Mouse (Mus musculus): ENCODE measurements around the gene Slc29a4. TPM values are rescaled to one million over a fixed set of nuclear protein-coding genes. Genes with fewer than 3 reads are reported as not detected.

Slc29a4 gene
- polyA plus RNA-seq, 1 experiment = not detected

DNA sequence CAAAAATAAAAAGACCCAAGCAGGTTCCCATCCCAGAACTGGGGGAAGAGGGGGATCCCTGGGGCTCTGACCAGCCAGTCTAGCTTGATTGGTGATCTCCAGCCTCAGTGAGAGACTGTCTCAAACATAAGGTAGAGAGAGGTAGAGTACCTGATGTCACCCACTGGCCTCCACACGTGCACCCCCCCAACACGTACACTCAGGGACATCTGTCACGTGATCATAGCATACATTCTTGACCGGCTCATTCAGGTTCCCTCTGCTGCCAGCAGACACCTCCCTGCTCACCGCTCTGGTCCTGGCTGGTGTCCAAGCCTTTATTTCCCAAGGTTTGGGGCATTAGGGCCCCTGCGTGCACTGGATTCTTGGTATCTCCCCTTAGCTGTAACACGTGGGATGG, 17.1 kb downstream of the Slc29a4 start:
- no peaks in the 10 kb centered on the region for H3K4me1 ChIP-seq (ENCODE audit: control insufficient read depth, insufficient read depth, low read length)
- H3K4me3 ChIP-seq (ENCODE audit: insufficient read depth, low read length) = no peak overlapping the region
- H3K27ac ChIP-seq (ENCODE audit: insufficient read depth, low read depth, low read length) = no peak overlapping the region
- TF ChIP-seq CTCF (IDR thresholded peaks at IDR 0.05; ENCODE audit: low read depth, low read length) (no peak), POLR2A (IDR thresholded peaks at IDR 0.05; ENCODE audit: borderline replicate concordance, low read depth, low read length) (no peak)

DNA sequence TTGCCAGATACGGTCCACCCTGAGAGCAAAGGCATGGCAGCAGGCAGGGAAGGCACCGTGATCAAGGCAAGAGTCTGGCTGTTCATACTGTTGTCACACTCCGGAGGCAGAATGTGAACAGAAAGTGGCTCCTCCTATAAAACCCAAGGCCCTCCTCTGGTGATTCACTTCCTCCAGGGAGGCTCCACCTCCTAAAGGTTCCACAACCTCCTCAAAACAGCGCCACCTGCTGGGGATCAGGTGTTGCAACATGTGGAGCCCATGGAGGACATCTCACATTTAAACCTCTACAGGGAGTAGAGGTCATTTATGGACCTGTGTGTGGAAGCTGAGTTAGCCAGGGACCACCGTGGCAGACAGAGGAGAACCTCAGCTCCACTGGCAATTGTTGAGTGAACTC, 20.1 kb downstream of the Slc29a4 start:
- Histone ChIP-seq H3K27ac (ENCODE audit: insufficient read depth, low read depth, low read length) (no peak overlapping the region), H3K4me3 (ENCODE audit: insufficient read depth, low read length) (no peak overlapping the region), H3K4me1 (ENCODE audit: control insufficient read depth, insufficient read depth, low read length) (no peaks in the 10 kb centered on the region)
- TF ChIP-seq POLR2A (IDR thresholded peaks at IDR 0.05; ENCODE audit: borderline replicate concordance, low read depth, low read length) = no peak
- no peak for TF ChIP-seq CTCF (IDR thresholded peaks at IDR 0.05; ENCODE audit: low read depth, low read length)

DNA sequence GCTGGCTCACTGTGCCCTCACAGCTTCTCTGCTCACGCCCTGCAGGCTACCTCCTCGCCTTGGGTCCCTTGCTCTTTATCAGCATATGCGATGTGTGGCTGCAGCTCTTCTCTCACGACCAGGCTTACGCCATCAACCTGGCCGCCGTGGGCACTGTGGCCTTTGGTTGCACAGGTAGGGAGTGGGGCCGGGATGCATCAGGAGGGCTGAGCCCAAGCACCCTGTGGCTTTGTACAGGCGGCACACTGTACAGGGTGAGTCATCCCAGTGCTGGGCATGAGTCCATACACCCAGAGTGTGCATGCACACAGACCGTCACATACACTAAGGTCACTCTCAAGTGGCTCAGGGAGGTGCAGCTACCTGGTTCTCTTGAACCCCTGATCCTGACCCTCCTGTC, 21.7 kb downstream of the Slc29a4 start:
- no peak overlapping the region for H3K4me3 ChIP-seq (ENCODE audit: insufficient read depth, low read length)
- no peak overlapping the region for H3K27ac ChIP-seq (ENCODE audit: insufficient read depth, low read depth, low read length)
- no peaks in the 10 kb centered on the region for H3K4me1 ChIP-seq (ENCODE audit: control insufficient read depth, insufficient read depth, low read length)
- no peak for TF ChIP-seq CTCF (IDR thresholded peaks at IDR 0.05; ENCODE audit: low read depth, low read length)
- TF ChIP-seq POLR2A (IDR thresholded peaks at IDR 0.05; ENCODE audit: borderline replicate concordance, low read depth, low read length) = no peak

DNA sequence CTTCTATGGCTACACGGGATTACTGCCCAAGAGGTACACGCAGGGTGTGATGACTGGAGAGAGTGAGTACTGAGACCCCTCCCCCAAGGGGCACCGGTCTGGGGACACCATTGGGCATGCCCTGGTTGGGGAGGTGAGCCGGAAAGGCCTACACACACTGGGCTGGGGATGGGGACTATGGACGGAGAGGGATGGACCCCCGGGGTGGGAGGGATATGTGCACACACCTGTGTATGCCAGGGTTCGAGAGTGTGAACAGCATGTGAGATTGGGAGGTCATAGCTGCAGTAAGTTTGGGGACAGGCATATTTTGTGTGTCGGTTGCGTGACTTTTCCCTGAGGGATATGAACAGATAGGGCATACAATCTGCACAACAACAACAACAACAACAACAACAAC, 22.7 kb downstream of the Slc29a4 start:
- no peak overlapping the region for H3K27ac ChIP-seq (ENCODE audit: insufficient read depth, low read depth, low read length)
- H3K4me3 ChIP-seq (ENCODE audit: insufficient read depth, low read length) = no peak overlapping the region
- TF ChIP-seq POLR2A (IDR thresholded peaks at IDR 0.05; ENCODE audit: borderline replicate concordance, low read depth, low read length) (no peak), CTCF (IDR thresholded peaks at IDR 0.05; ENCODE audit: low read depth, low read length) (no peak)
- H3K4me1 ChIP-seq (ENCODE audit: control insufficient read depth, insufficient read depth, low read length) = no peaks in the 10 kb centered on the region

DNA sequence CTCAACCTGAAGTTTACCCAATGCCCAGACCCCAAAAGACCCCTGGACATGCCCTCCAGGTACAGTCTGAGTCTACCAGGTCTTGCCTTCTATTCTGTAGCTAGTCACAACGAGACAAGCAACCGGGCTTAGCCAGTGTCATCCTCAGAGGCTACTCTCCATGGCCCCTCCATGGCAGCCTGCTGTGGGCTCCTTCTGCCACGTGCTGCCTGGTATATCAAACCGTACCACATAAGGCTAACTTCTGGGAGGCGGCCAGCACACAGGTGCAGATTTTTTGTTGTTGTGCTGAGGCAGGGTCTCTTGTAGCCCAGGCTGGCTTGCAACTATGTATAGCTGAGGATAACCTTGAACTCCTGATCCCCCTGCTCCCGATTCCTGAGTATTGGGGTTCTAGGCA, 23.7 kb downstream of the Slc29a4 start:
- Histone ChIP-seq H3K27ac (ENCODE audit: insufficient read depth, low read depth, low read length) (no peak overlapping the region), H3K4me1 (ENCODE audit: control insufficient read depth, insufficient read depth, low read length) (no peaks in the 10 kb centered on the region)
- TF ChIP-seq CTCF (IDR thresholded peaks at IDR 0.05; ENCODE audit: low read depth, low read length) (no peak), POLR2A (IDR thresholded peaks at IDR 0.05; ENCODE audit: borderline replicate concordance, low read depth, low read length) (no peak)

DNA sequence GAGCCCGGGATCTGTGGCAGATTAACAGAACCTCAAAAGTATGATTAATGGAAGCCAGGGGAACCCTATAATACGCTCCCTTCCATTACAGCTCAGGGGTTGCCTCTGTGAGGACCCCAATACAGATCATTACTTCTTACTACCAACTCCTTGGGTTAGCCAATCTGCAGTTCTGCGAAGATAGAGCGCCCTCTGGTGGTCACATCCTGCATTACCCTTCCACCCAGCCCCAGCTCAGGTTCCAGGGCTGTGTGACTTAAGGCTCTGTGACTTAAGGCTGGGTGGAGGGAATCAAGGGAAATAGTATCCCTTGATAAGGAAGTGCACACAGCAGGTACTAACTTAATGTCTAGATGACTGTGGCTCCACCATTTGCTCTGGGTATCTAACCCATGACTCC, 25.7 kb downstream of the Slc29a4 start:
- Histone ChIP-seq H3K4me3 (ENCODE audit: insufficient read depth, low read length) (no peak overlapping the region), H3K4me1 (ENCODE audit: control insufficient read depth, insufficient read depth, low read length) (no peaks in the 10 kb centered on the region), H3K27ac (ENCODE audit: insufficient read depth, low read depth, low read length) (no peak overlapping the region)
- TF ChIP-seq CTCF (IDR thresholded peaks at IDR 0.05; ENCODE audit: low read depth, low read length) = peak; percentile 87
- no peak for TF ChIP-seq POLR2A (IDR thresholded peaks at IDR 0.05; ENCODE audit: borderline replicate concordance, low read depth, low read length)

More for the DNA sequence above, 23.7 kb downstream of the Slc29a4 start:
- H3K4me3 ChIP-seq (ENCODE audit: insufficient read depth, low read length) = no peak overlapping the region

DNA sequence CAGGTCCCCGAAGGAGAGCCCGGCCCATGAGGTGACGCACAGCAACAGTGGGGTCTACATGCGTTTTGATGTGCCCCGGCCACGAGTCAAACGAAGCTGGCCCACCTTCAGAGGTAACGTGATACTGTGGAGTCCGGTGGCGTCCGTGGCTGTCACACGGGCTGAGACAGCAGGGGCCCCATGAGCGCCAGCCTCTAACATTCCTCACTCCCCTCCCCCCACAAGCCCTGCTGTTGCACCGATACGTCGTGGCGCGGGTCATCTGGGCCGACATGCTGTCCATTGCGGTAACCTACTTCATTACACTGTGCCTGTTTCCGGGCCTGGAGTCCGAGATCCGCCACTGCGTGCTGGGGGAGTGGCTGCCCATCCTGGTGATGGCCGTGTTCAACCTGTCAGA, 26.2 kb downstream of the Slc29a4 start:
- Histone ChIP-seq H3K4me1 (ENCODE audit: control insufficient read depth, insufficient read depth, low read length) (no peaks in the 10 kb centered on the region), H3K4me3 (ENCODE audit: insufficient read depth, low read length) (no peak overlapping the region), H3K27ac (ENCODE audit: insufficient read depth, low read depth, low read length) (no peak overlapping the region)
- no peak for TF ChIP-seq POLR2A (IDR thresholded peaks at IDR 0.05; ENCODE audit: borderline replicate concordance, low read depth, low read length)

DNA sequence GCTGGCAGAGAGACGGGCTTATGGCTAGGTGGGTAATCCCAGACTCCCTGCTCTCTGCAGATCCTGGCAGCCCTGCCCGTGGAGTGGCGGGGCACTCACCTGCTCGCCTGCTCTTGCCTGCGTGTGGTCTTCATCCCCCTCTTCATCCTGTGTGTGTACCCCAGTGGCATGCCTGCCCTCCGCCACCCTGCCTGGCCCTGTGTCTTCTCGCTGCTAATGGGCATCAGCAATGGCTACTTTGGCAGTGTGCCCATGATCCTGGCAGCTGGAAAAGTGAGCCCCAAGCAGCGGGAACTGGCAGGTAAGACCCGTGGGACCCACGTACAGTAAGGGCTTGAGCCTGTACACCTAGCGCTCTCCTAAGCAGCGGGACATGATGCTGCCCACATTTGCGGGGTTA, 27.6 kb downstream of the Slc29a4 start:
- Histone ChIP-seq H3K4me3 (ENCODE audit: insufficient read depth, low read length) (no peak overlapping the region), H3K27ac (ENCODE audit: insufficient read depth, low read depth, low read length) (no peak overlapping the region), H3K4me1 (ENCODE audit: control insufficient read depth, insufficient read depth, low read length) (no peaks in the 10 kb centered on the region)
- TF ChIP-seq CTCF (IDR thresholded peaks at IDR 0.05; ENCODE audit: low read depth, low read length) = no peak
- TF ChIP-seq POLR2A (IDR thresholded peaks at IDR 0.05; ENCODE audit: borderline replicate concordance, low read depth, low read length) = no peak

DNA sequence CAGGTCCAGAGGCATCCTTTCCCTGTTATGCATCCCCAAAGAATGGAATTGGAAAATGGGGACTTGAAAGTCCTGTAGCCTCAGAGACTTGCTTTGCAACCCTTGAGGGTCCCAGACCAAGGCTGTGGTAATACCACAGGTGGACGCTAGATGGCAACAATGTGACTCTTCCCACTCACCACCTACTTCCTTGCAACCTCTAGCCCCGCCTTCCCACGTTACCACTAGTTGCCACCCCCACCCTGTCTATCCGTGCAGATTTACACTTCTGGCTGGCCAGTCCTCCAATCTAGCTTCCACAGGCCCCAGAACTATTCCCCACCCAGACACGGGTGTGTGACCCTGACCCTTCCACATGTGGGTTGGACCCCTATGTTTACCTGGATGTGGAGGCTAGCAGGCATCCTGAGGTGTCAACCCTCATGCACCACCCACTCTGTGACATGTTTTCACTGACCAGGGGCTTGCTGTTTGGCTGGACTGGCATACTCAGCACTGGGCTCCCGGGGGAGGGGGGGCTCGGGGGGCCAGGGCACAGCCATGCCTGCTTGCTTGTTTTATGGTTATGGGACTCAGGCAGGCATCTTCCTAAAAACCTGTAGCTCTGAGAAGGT, 31.3 kb downstream of the Slc29a4 start:
- no peak overlapping the region for H3K4me3 ChIP-seq (ENCODE audit: insufficient read depth, low read length)
- no peak overlapping the region for H3K27ac ChIP-seq (ENCODE audit: insufficient read depth, low read depth, low read length)
- peak; percentile 64 for TF ChIP-seq CTCF (IDR thresholded peaks at IDR 0.05; ENCODE audit: low read depth, low read length)
- no peak for TF ChIP-seq POLR2A (IDR thresholded peaks at IDR 0.05; ENCODE audit: borderline replicate concordance, low read depth, low read length)
- no peaks in the 10 kb centered on the region for H3K4me1 ChIP-seq (ENCODE audit: control insufficient read depth, insufficient read depth, low read length)

DNA sequence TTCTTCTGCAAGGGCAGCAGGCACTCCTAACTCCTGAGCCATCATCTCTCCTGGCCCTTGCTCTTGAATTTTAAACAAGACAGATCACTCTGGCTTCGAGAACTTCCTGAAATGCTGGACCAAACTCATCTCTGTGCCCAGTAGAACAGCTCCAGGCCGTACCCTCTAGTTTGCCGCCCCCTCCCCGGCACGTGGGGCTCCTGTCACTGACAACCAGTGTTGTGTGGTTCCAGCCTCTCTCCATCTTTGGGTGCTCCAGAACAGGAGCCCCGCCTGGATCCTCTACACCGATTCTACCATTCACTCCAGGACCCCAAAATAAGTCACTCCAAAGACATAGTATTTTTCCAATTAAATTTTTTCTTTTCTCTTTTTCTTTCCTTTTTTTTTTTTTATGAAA, 32.0 kb downstream of the Slc29a4 start:
- Histone ChIP-seq H3K4me1 (ENCODE audit: control insufficient read depth, insufficient read depth, low read length) (no peaks in the 10 kb centered on the region), H3K4me3 (ENCODE audit: insufficient read depth, low read length) (no peak overlapping the region), H3K27ac (ENCODE audit: insufficient read depth, low read depth, low read length) (no peak overlapping the region)
- TF ChIP-seq POLR2A (IDR thresholded peaks at IDR 0.05; ENCODE audit: borderline replicate concordance, low read depth, low read length) (no peak), CTCF (IDR thresholded peaks at IDR 0.05; ENCODE audit: low read depth, low read length) (no peak)

DNA sequence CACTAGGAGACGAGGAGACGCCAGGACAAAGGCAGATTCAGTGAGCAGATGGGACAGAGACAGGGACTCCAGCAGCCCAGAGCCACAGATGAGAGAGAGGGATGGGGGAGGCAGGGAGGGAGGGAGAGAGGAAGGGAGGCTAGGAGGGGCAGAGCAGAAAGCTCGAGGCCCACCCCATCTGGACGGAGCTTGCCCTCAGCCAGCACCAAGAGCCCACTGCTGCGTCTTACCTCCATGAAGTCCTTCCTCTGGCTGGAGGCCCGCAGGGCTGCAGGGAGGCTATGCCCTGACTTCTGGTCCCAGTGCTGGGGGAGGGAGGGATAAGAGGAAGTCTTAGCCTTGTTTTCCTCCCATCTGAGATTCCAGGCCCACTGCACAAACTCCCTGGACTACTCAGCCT, 34.4 kb downstream of the Slc29a4 start:
- no peak for TF ChIP-seq POLR2A (IDR thresholded peaks at IDR 0.05; ENCODE audit: borderline replicate concordance, low read depth, low read length)
- TF ChIP-seq CTCF (IDR thresholded peaks at IDR 0.05; ENCODE audit: low read depth, low read length) = no peak
- Histone ChIP-seq H3K27ac (ENCODE audit: insufficient read depth, low read depth, low read length) (no peak overlapping the region), H3K4me3 (ENCODE audit: insufficient read depth, low read length) (no peak overlapping the region), H3K4me1 (ENCODE audit: control insufficient read depth, insufficient read depth, low read length) (no peaks in the 10 kb centered on the region)
